Mouse (Mus musculus): ENCODE measurements around the gene Nipa1. TPM values are rescaled to one million over a fixed set of nuclear protein-coding genes. Genes with fewer than 3 reads are reported as not detected.

Nipa1 gene
- polyA plus RNA-seq (2015; fragmentation: Nextera tagmentation; extraction: Ambion mirVana): 20.0 and 21.8 TPM in 2 replicates

- Histone ChIP-seq H3K36me3 (0 out of 2 replicates have a peak, but pooled peaks cover 7% of the 10 kb centered on the region), H3K4me2 (replicated peaks) (peak within 1 kb of the TSS; percentile 73), H3K9ac (replicated peaks) (peak within 1 kb of the TSS; percentile 75), H3K4me1 (replicated peaks) (peaks cover 15% of the 10 kb centered on the region), H3K9me3 (no peaks in the 10 kb centered on the region), H3K4me3 (replicated peaks) (peak within 1 kb of the TSS; percentile 61), H3K27ac (peak within 1 kb of the TSS; percentile 82), H3K27me3 (no peaks in the 10 kb centered on the region)
- 48% methylated on average over 3 of the region's 3 CpGs for WGBS
- no peak for ATAC-seq
Observed at GRCm38 (mm10) chr7:56019930-56020253, at the start of gene Nipa1. Gene Nipa1, minus strand, starts transcription at chr7:56019954.

DNA sequence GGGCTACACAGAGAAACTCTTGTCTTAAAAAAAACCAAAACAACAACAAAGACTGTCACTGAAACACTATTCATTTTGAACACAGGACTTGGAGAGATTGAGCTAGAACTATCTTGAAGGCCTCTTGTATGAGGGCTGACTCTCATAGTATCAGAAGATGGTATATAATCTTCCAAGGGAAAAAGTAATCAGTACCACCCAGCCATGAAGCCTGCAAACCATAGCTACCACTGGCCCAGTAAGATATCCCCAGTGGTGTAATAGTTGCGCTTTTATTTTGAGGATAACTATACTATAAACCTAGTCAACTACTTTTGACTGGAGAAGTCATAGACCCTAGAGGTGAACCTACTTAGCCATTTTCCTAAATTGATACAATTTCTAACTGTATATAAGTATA, 46.9 kb upstream of the Nipa1 start:
- H3K4me3 ChIP-seq (replicated peaks): no peak overlapping the region
- H3K4me1 ChIP-seq (replicated peaks): no peaks in the 10 kb centered on the region
- no peak overlapping the region for H3K9ac ChIP-seq (replicated peaks)
- H3K9me3 ChIP-seq: no peaks in the 10 kb centered on the region
- 98% methylated on average over 1 of the region's 1 CpGs for WGBS
- H3K36me3 ChIP-seq: peaks cover 9% of the 10 kb centered on the region
- no peak for ATAC-seq
- no peaks in the 10 kb centered on the region for H3K27me3 ChIP-seq
- no peak overlapping the region for H3K27ac ChIP-seq
- no peak overlapping the region for H3K4me2 ChIP-seq (replicated peaks)

- H3K36me3 ChIP-seq: peaks cover 10% of the 10 kb centered on the region
- H3K4me2 ChIP-seq (replicated peaks): no peak overlapping the region
- WGBS: 91% methylated on average over 2 of the region's 2 CpGs
- no peak for ATAC-seq
- H3K27ac ChIP-seq: no peak overlapping the region
- no peak overlapping the region for H3K9ac ChIP-seq (replicated peaks)
- H3K27me3 ChIP-seq: no peaks in the 10 kb centered on the region
- H3K9me3 ChIP-seq: no peaks in the 10 kb centered on the region
- no peaks in the 10 kb centered on the region for H3K4me1 ChIP-seq (replicated peaks)
- H3K4me3 ChIP-seq (replicated peaks): no peak overlapping the region
Observed at GRCm38 (mm10) chr7:56066136-56066535, 46.4 kb upstream of the Nipa1 start.

GRCm38 (mm10) chr7:56064876-56065275, 45.1 kb upstream of the Nipa1 start:
- no peaks in the 10 kb centered on the region for H3K27me3 ChIP-seq
- no peak overlapping the region for H3K9ac ChIP-seq (replicated peaks)
- H3K9me3 ChIP-seq: no peaks in the 10 kb centered on the region
- no peak overlapping the region for H3K27ac ChIP-seq
- no peak overlapping the region for H3K4me2 ChIP-seq (replicated peaks)
- 89% methylated on average over 1 of the region's 1 CpGs for WGBS
- H3K36me3 ChIP-seq: peaks cover 7% of the 10 kb centered on the region
- no peak overlapping the region for H3K4me3 ChIP-seq (replicated peaks)
- no peak for ATAC-seq
- H3K4me1 ChIP-seq (replicated peaks): no peaks in the 10 kb centered on the region

DNA sequence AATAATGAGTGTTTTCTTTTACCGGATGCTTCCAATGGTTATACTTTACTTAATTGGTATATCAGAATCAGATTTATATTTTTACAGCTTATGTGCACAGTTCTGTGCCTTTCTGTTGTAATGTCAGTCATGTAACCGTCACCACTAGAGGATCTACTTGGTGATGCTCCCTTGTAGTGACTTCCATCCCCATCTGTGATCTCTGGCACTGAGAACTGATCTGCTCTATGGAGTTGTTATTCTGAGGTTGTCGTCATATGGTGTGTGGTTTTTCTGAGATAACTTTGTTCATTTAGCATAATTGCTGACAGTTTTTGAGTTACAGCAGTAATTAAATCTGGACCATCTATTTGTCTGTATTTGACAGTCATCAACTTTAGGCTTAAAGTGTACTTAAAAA, 35.6 kb upstream of the Nipa1 start:
- ATAC-seq: no peak

GRCm38 (mm10) chr7:56052996-56053395, 33.2 kb upstream of the Nipa1 start:
- H3K27ac ChIP-seq: no peak overlapping the region
- H3K9me3 ChIP-seq: no peaks in the 10 kb centered on the region
- no peak overlapping the region for H3K4me2 ChIP-seq (replicated peaks)
- peaks cover 15% of the 10 kb centered on the region for H3K36me3 ChIP-seq
- H3K27me3 ChIP-seq: no peaks in the 10 kb centered on the region
- no peak overlapping the region for H3K4me3 ChIP-seq (replicated peaks)
- ATAC-seq: no peak
- H3K4me1 ChIP-seq (replicated peaks): peaks cover 29% of the 10 kb centered on the region
- no peak overlapping the region for H3K9ac ChIP-seq (replicated peaks)

More for the DNA sequence above, 35.6 kb upstream of the Nipa1 start:
- no peaks in the 10 kb centered on the region for H3K27me3 ChIP-seq
- H3K36me3 ChIP-seq: peaks cover 15% of the 10 kb centered on the region
- H3K4me3 ChIP-seq (replicated peaks): no peak overlapping the region
- peaks cover 22% of the 10 kb centered on the region for H3K4me1 ChIP-seq (replicated peaks)
- H3K9me3 ChIP-seq: no peaks in the 10 kb centered on the region
- 94% methylated on average over 3 of the region's 3 CpGs for WGBS
- no peak overlapping the region for H3K9ac ChIP-seq (replicated peaks)
- H3K4me2 ChIP-seq (replicated peaks): no peak overlapping the region
- no peak overlapping the region for H3K27ac ChIP-seq

- ATAC-seq: peak; percentile 51
Observed at GRCm38 (mm10) chr7:56050487-56050911, 30.7 kb upstream of the Nipa1 start.

GRCm38 (mm10) chr7:56049831-56050321, 30.1 kb upstream of the Nipa1 start, which contains the start of gene Herc2:
Gene Herc2, plus strand, starts transcription at chr7:56050196.
- WGBS: under 1% methylated on average over 46 of the region's 47 CpGs
- H3K4me3 ChIP-seq (replicated peaks): peak within 1 kb of the TSS; percentile 90
- H3K9ac ChIP-seq (replicated peaks): peak within 1 kb of the TSS; percentile 90
- peak within 1 kb of the TSS; percentile 93 for H3K27ac ChIP-seq
- H3K36me3 ChIP-seq: 0 out of 2 replicates have a peak, but pooled peaks cover 3% of the 10 kb centered on the region
- no peaks in the 10 kb centered on the region for H3K9me3 ChIP-seq
- no peaks in the 10 kb centered on the region for H3K27me3 ChIP-seq
- peak within 1 kb of the TSS; percentile 84 for H3K4me2 ChIP-seq (replicated peaks)
- peak; percentile 100 for ATAC-seq
- peaks cover 29% of the 10 kb centered on the region for H3K4me1 ChIP-seq (replicated peaks)

More at GRCm38 (mm10) chr7:56050487-56050911, 30.7 kb upstream of the Nipa1 start:
- Histone ChIP-seq H3K9me3 (no peaks in the 10 kb centered on the region), H3K4me3 (replicated peaks) (peak overlapping the region; percentile 90), H3K4me2 (replicated peaks) (peak overlapping the region; percentile 84), H3K27ac (peak overlapping the region; percentile 93), H3K27me3 (no peaks in the 10 kb centered on the region), H3K4me1 (replicated peaks) (peaks cover 29% of the 10 kb centered on the region), H3K36me3 (0 out of 2 replicates have a peak, but pooled peaks cover 3% of the 10 kb centered on the region), H3K9ac (replicated peaks) (peak overlapping the region; percentile 90)
- WGBS: under 1% methylated on average over 18 of the region's 18 CpGs

DNA sequence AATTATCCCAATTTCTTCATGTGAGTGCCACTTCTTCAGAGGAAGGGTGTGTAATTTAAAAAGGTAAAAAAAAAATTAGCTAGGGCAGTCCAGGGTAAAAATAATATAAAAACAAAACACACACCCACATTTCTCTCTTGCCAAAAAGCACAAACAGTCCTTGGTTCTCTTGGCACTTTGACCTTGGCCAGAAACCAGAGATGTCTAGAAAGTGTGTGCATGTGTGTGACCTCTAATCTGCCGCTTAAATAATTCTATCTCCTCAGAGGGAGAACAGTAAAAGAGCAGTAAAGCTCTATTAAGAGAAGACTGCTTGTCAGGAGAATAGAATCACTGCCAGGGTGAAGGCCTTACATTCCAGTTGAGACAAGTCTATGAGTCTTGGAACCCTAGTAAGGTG, 27.4 kb upstream of the Nipa1 start:
- Histone ChIP-seq H3K9me3 (no peaks in the 10 kb centered on the region), H3K27ac (no peak overlapping the region), H3K9ac (replicated peaks) (no peak overlapping the region), H3K27me3 (no peaks in the 10 kb centered on the region), H3K4me2 (replicated peaks) (no peak overlapping the region), H3K4me1 (replicated peaks) (peaks cover 21% of the 10 kb centered on the region), H3K36me3 (no peaks in the 10 kb centered on the region), H3K4me3 (replicated peaks) (no peak overlapping the region)
- 90% methylated on average over 1 of the region's 1 CpGs for WGBS
- no peak for ATAC-seq

DNA sequence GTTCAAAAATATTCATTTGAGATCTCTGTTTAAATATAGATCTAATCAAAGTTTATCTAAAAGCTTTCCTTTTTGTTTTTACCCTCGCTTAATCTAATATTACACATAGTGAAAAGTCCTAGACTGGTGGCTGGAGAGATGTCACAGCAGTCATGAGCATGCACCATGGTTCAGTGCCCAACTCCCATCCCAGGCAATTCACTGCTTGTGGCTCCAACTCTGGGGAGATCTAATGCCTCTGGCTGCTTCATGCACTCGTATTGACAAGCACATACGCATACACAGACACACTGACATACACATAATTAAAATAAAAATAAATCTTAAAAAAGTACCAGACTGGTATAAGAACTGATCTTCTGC, 24.5 kb upstream of the Nipa1 start:
- Histone ChIP-seq H3K27ac (no peak overlapping the region), H3K27me3 (no peaks in the 10 kb centered on the region), H3K4me2 (replicated peaks) (no peak overlapping the region), H3K4me3 (replicated peaks) (no peak overlapping the region), H3K36me3 (no peaks in the 10 kb centered on the region), H3K9ac (replicated peaks) (no peak overlapping the region), H3K9me3 (no peaks in the 10 kb centered on the region), H3K4me1 (replicated peaks) (peaks cover 5% of the 10 kb centered on the region)
- no peak for ATAC-seq
- 86% methylated on average over 3 of the region's 3 CpGs for WGBS

DNA sequence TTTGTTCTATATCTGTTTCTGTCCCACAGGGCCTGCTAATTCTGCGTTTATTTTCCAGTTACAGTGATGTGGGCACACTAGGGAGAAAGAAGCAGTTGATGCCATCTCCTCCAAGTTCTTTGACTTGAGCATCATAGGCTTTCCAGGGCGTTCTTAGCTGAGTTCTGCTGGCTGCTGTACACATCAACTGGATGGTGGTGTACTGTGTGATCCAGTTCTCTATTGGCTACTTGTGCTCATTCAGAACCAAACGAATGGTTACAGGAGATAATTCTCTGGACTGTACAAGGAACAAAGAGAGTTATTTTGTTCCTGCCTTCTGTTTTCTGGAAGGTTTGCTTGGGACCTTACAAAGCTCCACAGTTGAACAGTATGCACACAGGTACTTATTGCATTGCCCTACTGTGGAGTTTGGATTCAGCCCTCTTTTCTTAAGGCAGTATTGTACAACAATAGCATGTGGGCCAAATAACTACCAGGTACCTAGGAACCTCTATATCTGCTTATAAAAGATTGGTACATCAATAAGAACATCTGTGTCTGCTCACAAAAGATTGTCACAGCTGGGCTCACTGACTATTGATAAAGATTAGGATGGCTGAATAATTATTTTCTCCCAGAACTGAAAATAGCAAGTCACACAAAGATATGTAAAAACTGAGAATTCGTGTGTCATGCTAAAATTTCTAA, 24.0 kb upstream of the Nipa1 start:
- Histone ChIP-seq H3K4me1 (replicated peaks) (no peaks in the 10 kb centered on the region; the same call in 1 of the 2 replicates), H3K27ac (no peak overlapping the region), H3K4me3 (replicated peaks) (no peak overlapping the region), H3K9me3 (no peaks in the 10 kb centered on the region), H3K36me3 (no peaks in the 10 kb centered on the region), H3K9ac (replicated peaks) (no peak overlapping the region), H3K27me3 (no peaks in the 10 kb centered on the region), H3K4me2 (replicated peaks) (no peak overlapping the region)
- no peak for ATAC-seq
- WGBS: 74% methylated on average over 4 of the region's 4 CpGs

GRCm38 (mm10) chr7:56042353-56042752, 22.6 kb upstream of the Nipa1 start:
- ATAC-seq: no peak
- Histone ChIP-seq H3K36me3 (no peaks in the 10 kb centered on the region), H3K27me3 (no peaks in the 10 kb centered on the region), H3K9me3 (no peaks in the 10 kb centered on the region), H3K4me3 (replicated peaks) (no peak overlapping the region), H3K27ac (no peak overlapping the region), H3K9ac (replicated peaks) (no peak overlapping the region), H3K4me1 (replicated peaks) (no peaks in the 10 kb centered on the region), H3K4me2 (replicated peaks) (no peak overlapping the region)
- WGBS: 16% methylated on average over 5 of the region's 5 CpGs

DNA sequence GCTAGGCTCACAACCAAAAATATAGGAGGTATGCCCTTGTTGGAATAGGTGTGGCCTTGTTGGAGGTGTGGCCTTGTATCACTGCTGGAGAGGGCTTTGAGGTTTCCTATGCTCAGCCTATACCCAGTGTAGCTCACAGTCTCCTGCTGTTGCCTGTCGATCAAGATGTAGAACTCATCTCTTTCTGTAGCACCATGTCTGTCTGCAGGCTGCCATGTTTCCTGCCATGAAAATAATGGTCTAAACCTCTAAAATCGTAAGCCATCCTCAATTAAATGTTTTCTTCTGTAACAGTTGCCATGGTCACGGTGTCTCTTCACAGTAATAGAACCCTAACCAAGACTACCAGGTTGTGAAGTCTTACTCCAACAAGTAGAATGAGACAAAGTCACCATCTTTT, 3.8 kb upstream of the Nipa1 start:
- WGBS: 93% methylated on average over 3 of the region's 3 CpGs
- peaks cover 5% of the 10 kb centered on the region for H3K4me1 ChIP-seq (replicated peaks)
- H3K27me3 ChIP-seq: no peaks in the 10 kb centered on the region
- no peak overlapping the region for H3K27ac ChIP-seq
- no peak overlapping the region for H3K4me2 ChIP-seq (replicated peaks)
- no peaks in the 10 kb centered on the region for H3K9me3 ChIP-seq
- ATAC-seq: no peak
- H3K36me3 ChIP-seq: no peaks in the 10 kb centered on the region
- no peak overlapping the region for H3K4me3 ChIP-seq (replicated peaks)
- H3K9ac ChIP-seq (replicated peaks): no peak overlapping the region
